Mouse (Mus musculus): ENCODE measurements around the gene Gm14862. TPM values are rescaled to one million over a fixed set of nuclear protein-coding genes. Genes with fewer than 3 reads are reported as not detected.

Gm14862 gene
- total and polyA plus RNA-seq, 3 experiments = not detected

DNA sequence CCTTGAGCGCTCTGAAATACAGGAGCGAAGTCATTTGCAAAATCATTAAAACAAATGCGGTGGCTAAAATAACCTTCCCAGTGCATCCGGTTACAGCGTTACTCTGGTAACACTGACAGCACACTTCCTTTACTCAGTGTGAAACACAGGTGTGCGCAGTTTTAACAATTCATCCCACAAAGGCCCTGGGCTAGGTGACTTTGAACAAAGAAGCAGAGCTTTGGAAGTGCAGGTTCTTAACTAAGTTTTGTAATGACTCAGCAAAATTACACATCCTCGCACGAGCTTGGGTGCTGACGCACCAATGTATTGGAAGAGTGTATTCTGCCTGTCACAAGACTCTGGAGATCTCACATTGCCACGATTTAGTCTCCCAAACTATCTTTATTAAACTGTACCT is 2.7 kb downstream of the Gm14862 start:
- in situ Hi-C loops (cut with MboI; ENCODE audit: low pct_ligation_motif_present, low pct_unique_long_range_greater_than_20kb, low sequenced_read_pairs) = no loop called here
- no peak for TF ChIP-seq MAZ (IDR thresholded peaks at IDR 0.05; ENCODE audit: low read depth, low read length)
- TF ChIP-seq TCF12 (IDR thresholded peaks at IDR 0.05; ENCODE audit: low read depth, low read length) = peak; percentile 49; the same call in 1 of the 2 replicates
- no peak for TF ChIP-seq PAX5 (IDR thresholded peaks at IDR 0.05; ENCODE audit: low read length)
- 0 out of 2 replicates have a peak, but pooled peaks have one; percentile 51 for TF ChIP-seq ETS1 (conservative IDR thresholded peaks at IDR 0.05; ENCODE audit: low read depth, low read length)
- 0 out of 2 replicates have a peak, but pooled peaks have one; percentile 61 for TF ChIP-seq MEF2A (IDR thresholded peaks at IDR 0.05; ENCODE audit: borderline replicate concordance, low read depth, low read length)
- peak; percentile 66; the same call in 1 of the 2 replicates for TF ChIP-seq JUND (conservative IDR thresholded peaks at IDR 0.05; ENCODE audit: low read depth, low read length)
- peak; percentile 72 for TF ChIP-seq BHLHE40 (IDR thresholded peaks at IDR 0.05; ENCODE audit: low read depth, low read length)
- TF ChIP-seq JUN (IDR thresholded peaks at IDR 0.05; ENCODE audit: insufficient read depth, low read depth, low read length) = 0 out of 2 replicates have a peak, but pooled peaks have one; percentile 23
- no peak for TF ChIP-seq ZMIZ1 (IDR thresholded peaks at IDR 0.05; ENCODE audit: low read depth, low read length)
- peak; percentile 95 for TF ChIP-seq MAFK (IDR thresholded peaks at IDR 0.05; ENCODE audit: insufficient replicate concordance, low read length)
- TF ChIP-seq IRF4 (IDR thresholded peaks at IDR 0.05; ENCODE audit: low read depth, low read length) = peak; percentile 69
- no peak for TF ChIP-seq SIN3A (IDR thresholded peaks at IDR 0.05; ENCODE audit: low read length)
- no peak for TF ChIP-seq E2F4 (IDR thresholded peaks at IDR 0.05; ENCODE audit: insufficient replicate concordance, low read depth, low read length)
- peaks cover 0 to 5% of the 10 kb centered on the region in 2 experiments; a peak in 1 of 4 replicates for H3K4me1 ChIP-seq (ENCODE audit: control insufficient read depth in 1 of 2, insufficient read depth in 2 of 2)

DNA sequence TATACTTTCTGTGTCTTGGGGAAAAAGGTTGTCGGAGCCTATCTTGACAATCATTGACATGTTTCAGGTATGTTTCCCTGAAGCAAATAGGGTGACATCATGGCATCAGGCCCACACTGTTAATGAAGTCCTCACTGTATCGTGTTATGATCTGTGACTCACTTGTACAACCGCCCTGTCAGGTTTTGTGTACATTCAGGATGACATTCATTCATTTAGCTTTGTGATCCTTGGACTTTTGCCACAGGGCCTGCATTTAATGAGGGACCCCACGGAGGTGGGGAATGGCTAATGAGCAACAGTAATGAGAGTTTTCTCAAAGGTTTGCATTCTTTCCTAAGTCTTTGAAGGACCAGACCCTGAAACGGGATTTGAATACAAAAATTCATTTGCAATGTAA is 7.8 kb downstream of the Gm14862 start:
- H3K36me3 ChIP-seq (replicated peaks in 1 of 2; ENCODE audit: control insufficient read depth in 1 of 2, insufficient read depth in 1 of 2, low read length in 1 of 2) = no peaks in the 10 kb centered on the region
- H3K79me2 ChIP-seq (replicated peaks; ENCODE audit: control insufficient read depth, extremely low read depth, insufficient read depth, poor library complexity, severe bottlenecking) = no peaks in the 10 kb centered on the region
- no peak overlapping the region for H3K4me2 ChIP-seq (ENCODE audit: insufficient read depth, low read depth, poor library complexity, severe bottlenecking)
- peaks cover 0 to 7% of the 10 kb centered on the region in 2 experiments; a peak in 2 of 4 replicates for H3K4me1 ChIP-seq (ENCODE audit: control insufficient read depth in 1 of 2, insufficient read depth in 2 of 2)
- dilution Hi-C loops (cut with MboI; ENCODE audit: extremely low pct_ligation_motif_present, extremely low pct_unique_long_range_greater_than_20kb, low sequenced_read_pairs) (no loop called here), in situ Hi-C loops (cut with MboI; ENCODE audit: low pct_ligation_motif_present, low pct_unique_long_range_greater_than_20kb, low sequenced_read_pairs) (no loop called here)
- H3K9me3 ChIP-seq (replicated peaks; ENCODE audit: low read length) = no peaks in the 10 kb centered on the region
- TF ChIP-seq GABPA (IDR thresholded peaks at IDR 0.05; ENCODE audit: insufficient replicate concordance, low read depth, low read length) (no peak), JUN (IDR thresholded peaks at IDR 0.05; ENCODE audit: insufficient read depth, low read depth, low read length) (no peak), USF2 (conservative IDR thresholded peaks at IDR 0.05; ENCODE audit: low read depth, low read length) (no peak), POLR2A (IDR thresholded peaks at IDR 0.05; ENCODE audit: low read depth, low read length) (no peak), TBP (conservative IDR thresholded peaks at IDR 0.05; ENCODE audit: low read depth, low read length) (no peak), E2F4 (IDR thresholded peaks at IDR 0.05; ENCODE audit: insufficient replicate concordance, low read depth, low read length) (no peak), ELF1 (IDR thresholded peaks at IDR 0.05; ENCODE audit: low read depth, low read length) (no peak), MAZ (IDR thresholded peaks at IDR 0.05; ENCODE audit: low read depth, low read length) (no peak), PAX5 (IDR thresholded peaks at IDR 0.05; ENCODE audit: low read length) (no peak), ZC3H11A (IDR thresholded peaks at IDR 0.05; ENCODE audit: low read depth, low read length) (no peak), MXI1 (IDR thresholded peaks at IDR 0.05; ENCODE audit: low read depth, low read length) (no peak), MYC (IDR thresholded peaks at IDR 0.05; ENCODE audit: low read depth, low read length) (no peak), NRF1 (IDR thresholded peaks at IDR 0.05; ENCODE audit: low read depth, low read length) (no peak)
- H3K9ac ChIP-seq (ENCODE audit: insufficient read depth, low read depth) = no peak overlapping the region
- no peak overlapping the region for H3K4me3 ChIP-seq (replicated peaks in 1 of 3; ENCODE audit: low read depth in 2 of 3, low read length in 2 of 3, poor library complexity in 1 of 3)
- H3K27me3 ChIP-seq (replicated peaks) = no peaks in the 10 kb centered on the region
- no peak overlapping the region for H3K27ac ChIP-seq (ENCODE audit: insufficient read depth, low read depth)
- no peak for DNase-seq (ENCODE audit: extremely low read depth)

More for the DNA sequence above, 2.7 kb downstream of the Gm14862 start:
- Histone ChIP-seq H3K4me2 (ENCODE audit: insufficient read depth, low read depth, poor library complexity, severe bottlenecking) (peak overlapping the region; percentile 78), H3K4me3 (replicated peaks in 1 of 3; ENCODE audit: low read depth in 2 of 3, low read length in 2 of 3, poor library complexity in 1 of 3) (no peak overlapping the region), H3K9ac (ENCODE audit: insufficient read depth, low read depth) (no peak overlapping the region), H3K27me3 (replicated peaks) (no peaks in the 10 kb centered on the region), H3K36me3 (replicated peaks in 1 of 2; ENCODE audit: control insufficient read depth in 1 of 2, insufficient read depth in 1 of 2, low read length in 1 of 2) (no peaks in the 10 kb centered on the region), H3K9me3 (replicated peaks; ENCODE audit: low read length) (no peaks in the 10 kb centered on the region), H3K27ac (ENCODE audit: insufficient read depth, low read depth) (no peak overlapping the region), H3K79me2 (replicated peaks; ENCODE audit: control insufficient read depth, extremely low read depth, insufficient read depth, poor library complexity, severe bottlenecking) (no peaks in the 10 kb centered on the region)
- DNase-seq (ENCODE audit: extremely low read depth) = peak; percentile 60
- dilution Hi-C loops (cut with MboI; ENCODE audit: extremely low pct_ligation_motif_present, extremely low pct_unique_long_range_greater_than_20kb, low sequenced_read_pairs) = no loop called here

All from CH12.LX (cell line).